Mouse (Mus musculus): ENCODE measurements at regions not wholly inside any gene's neighbourhood (a gene's known extent, or its start where the extent isn't known, plus 50 kb on each side); places are given as distances from the start of the nearest gene placed in this dataset.

GRCm38 (mm10) chr1:41935912-41936478 lies 759.6 kb upstream of the Pou3f3 start:
- H3K4me1 ChIP-seq (ENCODE audit: control insufficient read depth in 1 of 2, insufficient read depth in 2 of 2, low read length in 2 of 2), result no peaks in the 10 kb centered on the region
- H3K79me2 ChIP-seq (ENCODE audit: control insufficient read depth, insufficient read depth, low read length, poor library complexity), result no peaks in the 10 kb centered on the region
- no peaks in the 10 kb centered on the region for H3K9me3 ChIP-seq (replicated peaks; ENCODE audit: insufficient read depth, low read length)
- no peak for DNase-seq (ENCODE audit: low read depth, low spot score)
- no peak overlapping the region for H3K9ac ChIP-seq (ENCODE audit: control insufficient read depth, low read depth, low read length, poor library complexity, severe bottlenecking)
- TF ChIP-seq SIN3A (IDR thresholded peaks at IDR 0.05; ENCODE audit: low read length) (no peak), ZC3H11A (IDR thresholded peaks at IDR 0.05; ENCODE audit: low read depth, low read length) (no peak), GABPA (IDR thresholded peaks at IDR 0.05; ENCODE audit: low read depth, low read length) (no peak), USF1 (IDR thresholded peaks at IDR 0.05; ENCODE audit: low read depth, low read length) (no peak), TAL1 (IDR thresholded peaks at IDR 0.05; ENCODE audit: low read length) (no peak), POLR2AphosphoS2 (IDR thresholded peaks at IDR 0.05; ENCODE audit: low read length) (no peak), E2F4 (IDR thresholded peaks at IDR 0.05; ENCODE audit: borderline replicate concordance, low read depth, low read length) (no peak), ZKSCAN1 (IDR thresholded peaks at IDR 0.05; ENCODE audit: low read depth, low read length) (no peak), NRF1 (IDR thresholded peaks at IDR 0.05; ENCODE audit: insufficient read depth, low read depth, low read length, poor library complexity, severe bottlenecking) (no peak), CTCF (IDR thresholded peaks at IDR 0.05 in 2 of 3, conservative IDR thresholded peaks at IDR 0.05 in 1 of 3; ENCODE audit: control insufficient read depth in 1 of 3, insufficient read depth in 1 of 3, low read depth in 2 of 3, low read length in 3 of 3, poor library complexity in 1 of 3, severe bottlenecking in 1 of 3) (no peak), JUND (IDR thresholded peaks at IDR 0.05; ENCODE audit: low read depth, low read length) (no peak), MEF2A (IDR thresholded peaks at IDR 0.05; ENCODE audit: extremely low read depth, insufficient replicate concordance, low read depth, low read length, poor library complexity, severe bottlenecking) (no peak), UBTF (IDR thresholded peaks at IDR 0.05; ENCODE audit: borderline replicate concordance, insufficient read depth, low read depth, low read length) (no peak), MAFK (IDR thresholded peaks at IDR 0.05; ENCODE audit: borderline replicate concordance, low read depth, low read length) (no peak), BHLHE40 (IDR thresholded peaks at IDR 0.05; ENCODE audit: borderline replicate concordance, low read depth, low read length) (no peak), ZMIZ1 (IDR thresholded peaks at IDR 0.05; ENCODE audit: low read depth, low read length) (no peak), MYC (IDR thresholded peaks at IDR 0.05; ENCODE audit: low read depth, low read length) (no peak), MAX (IDR thresholded peaks at IDR 0.05; ENCODE audit: low read length) (no peak)
- H3K36me3 ChIP-seq (ENCODE audit: control insufficient read depth in 1 of 2, insufficient read depth in 2 of 2, low read length in 2 of 2), result no peaks in the 10 kb centered on the region
- no peaks in the 10 kb centered on the region for H3K27me3 ChIP-seq (ENCODE audit: control insufficient read depth in 1 of 2, insufficient read depth in 2 of 2, low read length in 2 of 2)
- no peak overlapping the region for H3K27ac ChIP-seq (ENCODE audit: control insufficient read depth, low read depth, low read length)
- no peak overlapping the region for H3K4me3 ChIP-seq (ENCODE audit: control insufficient read depth in 1 of 2, insufficient read depth in 1 of 2, low read depth in 2 of 2, low read length in 2 of 2)

GRCm38 (mm10) chr1:41960982-41961381 lies 734.6 kb upstream of the Pou3f3 start:
- no peak overlapping the region for H3K4me3 ChIP-seq (ENCODE audit: control insufficient read depth in 1 of 2, insufficient read depth in 1 of 2, low read depth in 2 of 2, low read length in 2 of 2)
- no peak overlapping the region for H3K9ac ChIP-seq (ENCODE audit: control insufficient read depth, low read depth, low read length, poor library complexity, severe bottlenecking)
- no peaks in the 10 kb centered on the region for H3K27me3 ChIP-seq (ENCODE audit: control insufficient read depth in 1 of 2, insufficient read depth in 2 of 2, low read length in 2 of 2)
- no peaks in the 10 kb centered on the region for H3K36me3 ChIP-seq (ENCODE audit: control insufficient read depth in 1 of 2, insufficient read depth in 2 of 2, low read length in 2 of 2)
- H3K9me3 ChIP-seq (replicated peaks; ENCODE audit: insufficient read depth, low read length), result no peaks in the 10 kb centered on the region
- H3K4me1 ChIP-seq (ENCODE audit: control insufficient read depth in 1 of 2, insufficient read depth in 2 of 2, low read length in 2 of 2), result no peaks in the 10 kb centered on the region
- no peaks in the 10 kb centered on the region for H3K79me2 ChIP-seq (ENCODE audit: control insufficient read depth, insufficient read depth, low read length, poor library complexity)
- H3K27ac ChIP-seq (ENCODE audit: control insufficient read depth, low read depth, low read length), result no peak overlapping the region
- DNase-seq (ENCODE audit: low read depth, low spot score), result no peak
- TF ChIP-seq E2F4 (IDR thresholded peaks at IDR 0.05; ENCODE audit: borderline replicate concordance, low read depth, low read length) (no peak), KAT2A (conservative IDR thresholded peaks at IDR 0.05; ENCODE audit: low read depth, low read length) (no peak), MYB (IDR thresholded peaks at IDR 0.05; ENCODE audit: low read depth, low read length) (no peak), MYC (IDR thresholded peaks at IDR 0.05; ENCODE audit: low read depth, low read length) (no peak), BHLHE40 (IDR thresholded peaks at IDR 0.05; ENCODE audit: borderline replicate concordance, low read depth, low read length) (no peak), MEF2A (IDR thresholded peaks at IDR 0.05; ENCODE audit: extremely low read depth, insufficient replicate concordance, low read depth, low read length, poor library complexity, severe bottlenecking) (no peak), MAX (IDR thresholded peaks at IDR 0.05; ENCODE audit: low read length) (no peak), TAL1 (IDR thresholded peaks at IDR 0.05; ENCODE audit: low read length) (no peak), UBTF (IDR thresholded peaks at IDR 0.05; ENCODE audit: borderline replicate concordance, insufficient read depth, low read depth, low read length) (no peak), POLR2A (IDR thresholded peaks at IDR 0.05; ENCODE audit: control insufficient read depth in 1 of 2, insufficient read depth in 1 of 2, low read depth in 1 of 2, low read length in 2 of 2, poor library complexity in 1 of 2) (no peak), CHD1 (IDR thresholded peaks at IDR 0.05; ENCODE audit: low read depth, low read length) (no peak), NRF1 (IDR thresholded peaks at IDR 0.05; ENCODE audit: insufficient read depth, low read depth, low read length, poor library complexity, severe bottlenecking) (no peak)

All from MEL (cell line).